Mouse (Mus musculus) gonadal fat pad, adult 2 months (tissue): ENCODE measurements around the gene Rhox8. TPM values are rescaled to one million over a fixed set of nuclear protein-coding genes. Genes with fewer than 3 reads are reported as not detected.
"Not testable (repeated sequence)": the region's sequence is repeated elsewhere in the genome, so short reads cannot be mapped to it uniquely, and the experiment has no call there.

ENCODE experiments used
- DNase-seq: peaks from one replicate; pipeline ENCODE4 v3.0.0-alpha.2; 2012; ENCODE audit warnings: low read depth
- polyA plus RNA-seq: library from polyadenylated mRNA; depleted of rRNA; stranded (reverse); fragments of >200 nt; gene quantifications from 2 replicates; pipeline ENCODE4 v1.2.3, GENCODE M21; 2012; rRNA removed

Gene Rhox8
- polyA plus RNA-seq: not detected in 2 replicates

- no peak for DNase-seq
These were observed at the start of gene Rhox8 for GRCm38 (mm10) chrX:37878844-37879243. TSS of gene Rhox8 (minus strand) at chrX:37878944.

GRCm38 (mm10) chrX:37916311-37916710 lies 37.6 kb upstream of the Rhox8 start:
- DNase-seq: no peak

- no peak for DNase-seq
These were observed 29.8 kb upstream of the Rhox8 start for GRCm38 (mm10) chrX:37908581-37908980.

GRCm38 (mm10) chrX:37903727-37904126 lies 25.0 kb upstream of the Rhox8 start:
- DNase-seq: no peak

- DNase-seq: not testable (repeated sequence)
These were observed 22.9 kb upstream of the Rhox8 start, which contains the start of gene Rhox9 for GRCm38 (mm10) chrX:37901670-37902069. TSS of gene Rhox9 (minus strand) at chrX:37901770.

GRCm38 (mm10) chrX:37897132-37897531 lies 18.4 kb upstream of the Rhox8 start, which contains the start of gene Rhox7b:
TSS of gene Rhox7b (minus strand) at chrX:37897232.
- not testable (repeated sequence) for DNase-seq

- DNase-seq: no peak
These were observed 7.1 kb downstream of the Rhox8 start for GRCm38 (mm10) chrX:37871641-37872040.

GRCm38 (mm10) chrX:37831386-37831785 lies 47.4 kb downstream of the Rhox8 start, which contains the start of gene Rhox7a:
TSS of gene Rhox7a (plus strand) at chrX:37831686.
- not testable (repeated sequence) for DNase-seq

GRCm38 (mm10) chrX:37826610-37827009 lies 52.1 kb downstream of the Rhox8 start, which contains the start of gene Rhox6:
TSS of gene Rhox6 (plus strand) at chrX:37826910.
- not testable (repeated sequence) for DNase-seq

Other genes with a start within 250 kb of the Rhox8 start
- gene Rhox2g, start 235.5 kb downstream of the Rhox8 start, polyA plus RNA-seq: not detected in 2 replicates
- gene Rhox4g, start 227.6 kb downstream of the Rhox8 start, polyA plus RNA-seq: not detected in 2 replicates
- gene Rhox3h, start 210.2 kb downstream of the Rhox8 start, polyA plus RNA-seq: not detected in 2 replicates
- gene Rhox2h, start 205.7 kb downstream of the Rhox8 start, polyA plus RNA-seq: not detected in 2 replicates
- 1.2 and 1.4 TPM in 2 replicates for gene Rhox5, start 74.1 kb downstream of the Rhox8 start, polyA plus RNA-seq
- gene Rhox6, start 52.0 kb downstream of the Rhox8 start, polyA plus RNA-seq: not detected in 2 replicates
- not detected in 2 replicates for gene Rhox7a, start 47.3 kb downstream of the Rhox8 start, polyA plus RNA-seq
- not detected in 2 replicates for gene Rhox7b, start 18.3 kb upstream of the Rhox8 start, polyA plus RNA-seq
- not detected in 2 replicates for gene Rhox9, start 22.8 kb upstream of the Rhox8 start, polyA plus RNA-seq
- gene Btg1-ps1, start 139.9 kb upstream of the Rhox8 start, polyA plus RNA-seq: not detected in 2 replicates
- not detected in 2 replicates for gene Btg1-ps2, start 164.2 kb upstream of the Rhox8 start, polyA plus RNA-seq
- gene Rhox10, start 187.5 kb upstream of the Rhox8 start, polyA plus RNA-seq: not detected in 2 replicates
- gene Rhox11, start 206.2 kb upstream of the Rhox8 start, polyA plus RNA-seq: not detected in 2 replicates
- gene Rhox12, start 232.0 kb upstream of the Rhox8 start, polyA plus RNA-seq: not detected in 2 replicates
- gene Rhox13, start 242.3 kb upstream of the Rhox8 start, polyA plus RNA-seq: not detected in 2 replicates